Mouse (Mus musculus) midbrain, embryonic 14.5 days (tissue): ENCODE measurements around the gene Olfr784. TPM values are rescaled to one million over a fixed set of nuclear protein-coding genes. Genes with fewer than 3 reads are reported as not detected.

Experiments
- polyA plus RNA-seq: library from polyadenylated mRNA; unstranded; fragments of >200 nt; fragmentation: Nextera tagmentation; extraction: Ambion mirVana; gene quantifications from 2 replicates; pipeline ENCODE4 v1.2.1, GENCODE M21; 2014

Gene Olfr784
- polyA plus RNA-seq, 1 experiment from 2014 or later = 0.14 TPM

Other genes starting within 250 kb of the Olfr784 start
- gene Olfr770, start 245.1 kb upstream of the Olfr784 start, polyA plus RNA-seq = not detected in 2 replicates
- gene Olfr771, start 219.3 kb upstream of the Olfr784 start, polyA plus RNA-seq = not detected in 2 replicates
- gene Olfr772, start 206.2 kb upstream of the Olfr784 start, polyA plus RNA-seq = not detected in 2 replicates
- gene Olfr773, start 196.7 kb upstream of the Olfr784 start, polyA plus RNA-seq = not detected in 2 replicates
- gene Olfr774, start 147.9 kb upstream of the Olfr784 start, polyA plus RNA-seq = not detected in 2 replicates
- not detected in 2 replicates for gene Olfr775, start 135.7 kb upstream of the Olfr784 start, polyA plus RNA-seq
- not detected in 2 replicates for gene Olfr776, start 125.0 kb upstream of the Olfr784 start, polyA plus RNA-seq
- gene Olfr777, start 112.6 kb upstream of the Olfr784 start, polyA plus RNA-seq = not detected in 2 replicates
- gene Olfr780, start 66.0 kb upstream of the Olfr784 start, polyA plus RNA-seq = not detected in 2 replicates
- not detected in 2 replicates for gene Olfr781, start 55.2 kb upstream of the Olfr784 start, polyA plus RNA-seq
- gene Olfr782, start 35.2 kb upstream of the Olfr784 start, polyA plus RNA-seq = not detected in 2 replicates
- not detected in 2 replicates for gene Olfr785, start 21.3 kb downstream of the Olfr784 start, polyA plus RNA-seq
- not detected in 2 replicates for gene Olfr786, start 43.2 kb downstream of the Olfr784 start, polyA plus RNA-seq
- gene Olfr787, start 77.8 kb downstream of the Olfr784 start, polyA plus RNA-seq = not detected in 2 replicates
- gene Olfr788, start 86.9 kb downstream of the Olfr784 start, polyA plus RNA-seq = not detected in 2 replicates
- gene Olfr789, start 100.7 kb downstream of the Olfr784 start, polyA plus RNA-seq = not detected in 2 replicates
- gene Olfr790, start 114.4 kb downstream of the Olfr784 start, polyA plus RNA-seq = not detected in 2 replicates
- gene Olfr791, start 137.7 kb downstream of the Olfr784 start, polyA plus RNA-seq = not detected in 2 replicates
- gene Olfr792, start 155.1 kb downstream of the Olfr784 start, polyA plus RNA-seq = not detected in 2 replicates
- gene Olfr794, start 183.6 kb downstream of the Olfr784 start, polyA plus RNA-seq = not detected in 2 replicates
- gene Olfr796, start 228.5 kb downstream of the Olfr784 start, polyA plus RNA-seq = not detected in 2 replicates
- not detected in 2 replicates for gene Olfr798, start 243.9 kb downstream of the Olfr784 start, polyA plus RNA-seq